Comparison of ENCODE assay signal across 20 mouse cellular contexts in the genomic region with DNA sequence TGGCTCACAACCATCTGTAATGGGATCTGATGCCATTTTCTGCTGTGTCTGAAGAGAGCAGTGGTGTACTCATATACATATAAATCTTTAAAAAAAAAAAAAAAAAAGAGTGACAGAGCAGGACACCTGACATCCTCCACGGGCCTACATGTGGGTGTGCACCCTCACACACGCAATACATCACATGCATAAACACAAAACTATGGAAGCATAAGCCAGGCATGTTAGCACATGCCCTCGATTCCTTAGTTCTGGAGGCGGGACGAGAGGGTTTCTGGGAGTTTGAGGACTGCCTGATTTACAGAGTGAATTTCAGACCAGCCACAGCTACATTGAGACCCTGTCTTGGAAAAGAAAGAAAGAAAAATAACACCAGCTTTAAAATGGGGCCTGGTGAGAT. TPM values are rescaled to one million over a fixed set of nuclear protein-coding genes. Genes with fewer than 3 reads are reported as not detected.
A peak's percentile ranks its signal among the peaks of the same experiment; 100 is the strongest.
DNase-seq lines count a peak whose midpoint lies in the region; ATAC-seq lines count a peak whose summit lies in the region.
"Had no signal": no experiment of that assay in that cellular context is flagged by ENCODE, and none has a peak within 500 bp of the region (broad histone marks: within the 10 kb centered on the region; RNA-seq: fewer than 3 reads in every experiment).

No protein-coding gene starts in this region.

- no peak for ATAC-seq in hindbrain, embryonic 12.5 days (ENCODE audit: low FRiP score)
- ATAC-seq in midbrain, embryonic 12.5 days (ENCODE audit: low FRiP score, low read depth) = no peak
- no peak for ATAC-seq in midbrain, embryonic 14.5 days (ENCODE audit: low FRiP score, low TSS enrichment)
- ATAC-seq in forebrain, embryonic 12.5 days (ENCODE audit: low FRiP score) = no peak; the same call in 1 of the 2 replicates
- ATAC-seq in limb, embryonic 15.5 days (ENCODE audit: insufficient number of reproducible peaks, low FRiP score, low TSS enrichment, low read depth) = no peak
- no peak for ATAC-seq in inflammation-experienced regulatory T-cells, adult 6 months
- ATAC-seq: hindbrain, embryonic 16.5 days had no signal

- no peak overlapping the region for H3K4me3 ChIP-seq in hindbrain, embryonic 10.5 days
- H3K4me3 ChIP-seq in hindbrain, embryonic 12.5 days = no peak overlapping the region
- no peak overlapping the region for H3K4me3 ChIP-seq in midbrain, embryonic 12.5 days
- H3K4me3 ChIP-seq in midbrain, embryonic 14.5 days (replicated peaks; ENCODE audit: low read depth, low read length) = no peak overlapping the region
- no peak overlapping the region for H3K4me3 ChIP-seq in forebrain, embryonic 12.5 days (replicated peaks)
- H3K4me3 ChIP-seq in limb, embryonic 15.5 days = no peak overlapping the region
- H3K4me3 ChIP-seq: left cerebral cortex, adult 2 months; liver, embryonic 15.5 days; neural tube, embryonic 13.5 days had no signal

- H3K9me3 ChIP-seq in hindbrain, embryonic 10.5 days = 0 out of 2 replicates have a peak, but pooled peaks cover 3% of the 10 kb centered on the region
- H3K9me3 ChIP-seq in hindbrain, embryonic 12.5 days (replicated peaks) = no peaks in the 10 kb centered on the region
- H3K9me3 ChIP-seq in midbrain, embryonic 12.5 days = no peaks in the 10 kb centered on the region
- H3K9me3 ChIP-seq in midbrain, embryonic 14.5 days (ENCODE audit: control insufficient read depth, low read length) = no peaks in the 10 kb centered on the region
- H3K9me3 ChIP-seq in forebrain, embryonic 12.5 days = no peaks in the 10 kb centered on the region
- H3K9me3 ChIP-seq in limb, embryonic 15.5 days = no peaks in the 10 kb centered on the region
- H3K9me3 ChIP-seq: liver, embryonic 15.5 days; neural tube, embryonic 13.5 days had no signal

- H3K4me1 ChIP-seq in hindbrain, embryonic 10.5 days (replicated peaks) = peaks cover 8% of the 10 kb centered on the region; the same call in 1 of the 2 replicates
- H3K4me1 ChIP-seq in hindbrain, embryonic 12.5 days = no peaks in the 10 kb centered on the region; the same call in 1 of the 2 replicates
- peaks cover 9% of the 10 kb centered on the region; the same call in 1 of the 2 replicates for H3K4me1 ChIP-seq in midbrain, embryonic 12.5 days
- no peaks in the 10 kb centered on the region for H3K4me1 ChIP-seq in midbrain, embryonic 14.5 days (ENCODE audit: control insufficient read depth, insufficient read depth, low read length)
- H3K4me1 ChIP-seq in forebrain, embryonic 12.5 days = peaks cover 14% of the 10 kb centered on the region
- peaks cover 5% of the 10 kb centered on the region; the same call in 1 of the 2 replicates for H3K4me1 ChIP-seq in limb, embryonic 15.5 days
- H3K4me1 ChIP-seq: liver, embryonic 15.5 days had no signal

- no peak overlapping the region for H3K9ac ChIP-seq in hindbrain, embryonic 12.5 days
- H3K9ac ChIP-seq in midbrain, embryonic 12.5 days (replicated peaks) = no peak overlapping the region
- no peak overlapping the region for H3K9ac ChIP-seq in midbrain, embryonic 14.5 days (replicated peaks; ENCODE audit: low read length)
- no peak overlapping the region for H3K9ac ChIP-seq in forebrain, embryonic 12.5 days
- no peak overlapping the region for H3K9ac ChIP-seq in limb, embryonic 15.5 days
- H3K9ac ChIP-seq: liver, embryonic 15.5 days; neural tube, embryonic 13.5 days had no signal

- H3K36me3 ChIP-seq in hindbrain, embryonic 10.5 days = peaks cover 38% of the 10 kb centered on the region
- peaks cover 23% of the 10 kb centered on the region for H3K36me3 ChIP-seq in hindbrain, embryonic 12.5 days
- H3K36me3 ChIP-seq in midbrain, embryonic 12.5 days = peaks cover 22% of the 10 kb centered on the region
- peaks cover 14% of the 10 kb centered on the region for H3K36me3 ChIP-seq in midbrain, embryonic 14.5 days (ENCODE audit: control insufficient read depth, insufficient read depth, low read length)
- H3K36me3 ChIP-seq in forebrain, embryonic 12.5 days (replicated peaks) = peaks cover 28% of the 10 kb centered on the region
- peaks cover 34% of the 10 kb centered on the region for H3K36me3 ChIP-seq in limb, embryonic 15.5 days

- 85% methylated on average over 5 of the region's 5 CpGs for WGBS in hindbrain, embryonic 10.5 days
- WGBS in hindbrain, embryonic 12.5 days = 79% methylated on average over 5 of the region's 5 CpGs
- 88% methylated on average over 5 of the region's 5 CpGs for WGBS in midbrain, embryonic 12.5 days
- WGBS in midbrain, embryonic 14.5 days = 89% methylated on average over 5 of the region's 5 CpGs
- WGBS in forebrain, embryonic 12.5 days = 58% methylated on average over 5 of the region's 5 CpGs
- WGBS in limb, embryonic 15.5 days = 52% methylated on average over 5 of the region's 5 CpGs

- DNase-seq in hindbrain, embryonic 10.5 days (ENCODE audit: low spot score) = no peak
- DNase-seq in midbrain, embryonic 14.5 days = no peak
- DNase-seq in embryo, embryonic 9.5 days (ENCODE audit: extremely low spot score) = no peak
- DNase-seq: adrenal gland, postnatal 10 days; cerebellum, postnatal 10 days; kidney, adult 8-10 months; retina, postnatal 1 day; spleen, adult 18-20 months had no signal

- H3K27me3 ChIP-seq in hindbrain, embryonic 10.5 days (ENCODE audit: insufficient read depth, poor library complexity, severe bottlenecking) = no peaks in the 10 kb centered on the region
- H3K27me3 ChIP-seq in hindbrain, embryonic 12.5 days = no peaks in the 10 kb centered on the region
- no peaks in the 10 kb centered on the region for H3K27me3 ChIP-seq in midbrain, embryonic 12.5 days
- no peaks in the 10 kb centered on the region for H3K27me3 ChIP-seq in midbrain, embryonic 14.5 days (ENCODE audit: control insufficient read depth, insufficient read depth, low read length)
- no peaks in the 10 kb centered on the region for H3K27me3 ChIP-seq in forebrain, embryonic 12.5 days
- H3K27me3 ChIP-seq in limb, embryonic 15.5 days = no peaks in the 10 kb centered on the region
- H3K27me3 ChIP-seq: liver, embryonic 15.5 days; neural tube, embryonic 13.5 days had no signal

- H3K4me2 ChIP-seq in hindbrain, embryonic 12.5 days (replicated peaks) = no peak overlapping the region
- H3K4me2 ChIP-seq in midbrain, embryonic 12.5 days (replicated peaks) = no peak overlapping the region
- H3K4me2 ChIP-seq in midbrain, embryonic 14.5 days (ENCODE audit: low read length) = no peak overlapping the region
- H3K4me2 ChIP-seq in forebrain, embryonic 12.5 days = no peak overlapping the region
- no peak overlapping the region for H3K4me2 ChIP-seq in limb, embryonic 15.5 days
- H3K4me2 ChIP-seq: liver, embryonic 15.5 days; neural tube, embryonic 13.5 days had no signal

- peak overlapping the region; percentile 2; the same call in 1 of the 2 replicates for H3K27ac ChIP-seq in hindbrain, embryonic 10.5 days
- H3K27ac ChIP-seq in hindbrain, embryonic 12.5 days = no peak overlapping the region
- peak overlapping the region; percentile 15; the same call in 1 of the 2 replicates for H3K27ac ChIP-seq in midbrain, embryonic 12.5 days (replicated peaks)
- H3K27ac ChIP-seq in midbrain, embryonic 14.5 days (replicated peaks; ENCODE audit: low read depth, low read length) = no peak overlapping the region
- H3K27ac ChIP-seq in forebrain, embryonic 12.5 days = peak overlapping the region; percentile 77
- H3K27ac ChIP-seq in limb, embryonic 15.5 days = peak overlapping the region; percentile 74
- H3K27ac ChIP-seq: left cerebral cortex, adult 2 months; liver, embryonic 15.5 days; neural tube, embryonic 13.5 days had no signal

RNA-seq across cellular contexts. Expression of a gene that starts 13.7 kb away (rescaled TPM):
- polyA plus RNA-seq in hindbrain, embryonic 10.5 days (2016; fragmentation: Nextera tagmentation; extraction: Ambion mirVana) = 62.7 and 68.2 TPM in 2 replicates
- 79.0 and 87.1 TPM in 2 replicates for polyA plus RNA-seq in hindbrain, embryonic 12.5 days (2016; fragmentation: Nextera tagmentation; extraction: Ambion mirVana)
- 66.3 and 68.2 TPM in 2 replicates for polyA plus RNA-seq in midbrain, embryonic 12.5 days (2016; fragmentation: Nextera tagmentation; extraction: Ambion mirVana)
- polyA plus RNA-seq in midbrain, embryonic 14.5 days (2014; fragmentation: Nextera tagmentation; extraction: Ambion mirVana) = 93.6 and 95.3 TPM in 2 replicates
- polyA plus RNA-seq in forebrain, embryonic 12.5 days (2016; fragmentation: Nextera tagmentation; extraction: Ambion mirVana) = 83.9 and 84.8 TPM in 2 replicates
- 58.9 and 64.4 TPM in 2 replicates for polyA plus RNA-seq in limb, embryonic 15.5 days (2015; fragmentation: Nextera tagmentation; extraction: Ambion mirVana)
- 1 to 10 TPM in 2 of 3 experiments, under 1 TPM in 1; 0.59 to 1.4 (median 1.4) TPM for polyA plus RNA-seq in inflammation-experienced regulatory T-cells, adult 6 months (2017; shearing (Covaris generic))

RNA-seq across cellular contexts. Expression of a gene that starts 19.3 kb away (rescaled TPM):
- 49.0 and 50.9 TPM in 2 replicates for polyA plus RNA-seq in hindbrain, embryonic 10.5 days (2016; fragmentation: Nextera tagmentation; extraction: Ambion mirVana)
- polyA plus RNA-seq in hindbrain, embryonic 12.5 days (2016; fragmentation: Nextera tagmentation; extraction: Ambion mirVana) = 46.7 and 46.8 TPM in 2 replicates
- polyA plus RNA-seq in midbrain, embryonic 12.5 days (2016; fragmentation: Nextera tagmentation; extraction: Ambion mirVana) = 48.4 and 55.2 TPM in 2 replicates
- polyA plus RNA-seq in midbrain, embryonic 14.5 days (2014; fragmentation: Nextera tagmentation; extraction: Ambion mirVana) = 48.9 and 49.7 TPM in 2 replicates
- 48.9 and 53.6 TPM in 2 replicates for polyA plus RNA-seq in forebrain, embryonic 12.5 days (2016; fragmentation: Nextera tagmentation; extraction: Ambion mirVana)
- polyA plus RNA-seq in limb, embryonic 15.5 days (2015; fragmentation: Nextera tagmentation; extraction: Ambion mirVana) = 42.4 and 46.1 TPM in 2 replicates
- polyA plus RNA-seq in inflammation-experienced regulatory T-cells, adult 6 months (2017; shearing (Covaris generic)) = 10 to 100 TPM; 26.0 to 43.4 (median 28.2) TPM

RNA-seq across cellular contexts. Expression of a gene that starts 19.4 kb away (rescaled TPM):
- 17.0 TPM in 2 replicates for polyA plus RNA-seq in hindbrain, embryonic 10.5 days (2016; fragmentation: Nextera tagmentation; extraction: Ambion mirVana)
- polyA plus RNA-seq in hindbrain, embryonic 12.5 days (2016; fragmentation: Nextera tagmentation; extraction: Ambion mirVana) = 12.1 and 13.8 TPM in 2 replicates
- 13.9 and 14.7 TPM in 2 replicates for polyA plus RNA-seq in midbrain, embryonic 12.5 days (2016; fragmentation: Nextera tagmentation; extraction: Ambion mirVana)
- polyA plus RNA-seq in midbrain, embryonic 14.5 days (2014; fragmentation: Nextera tagmentation; extraction: Ambion mirVana) = 5.6 and 9.4 TPM in 2 replicates
- 14.3 and 14.7 TPM in 2 replicates for polyA plus RNA-seq in forebrain, embryonic 12.5 days (2016; fragmentation: Nextera tagmentation; extraction: Ambion mirVana)
- 8.6 TPM in 2 replicates for polyA plus RNA-seq in limb, embryonic 15.5 days (2015; fragmentation: Nextera tagmentation; extraction: Ambion mirVana)
- polyA plus RNA-seq in inflammation-experienced regulatory T-cells, adult 6 months (2017; shearing (Covaris generic)) = 1 to 10 TPM; 6.2 to 6.9 (median 6.3) TPM

RNA-seq across cellular contexts. Expression of a gene that starts 27.2 kb away (rescaled TPM):
- polyA plus RNA-seq in hindbrain, embryonic 10.5 days (2016; fragmentation: Nextera tagmentation; extraction: Ambion mirVana) = 0.44 TPM in 1 of 2 replicates, not detected in the other
- 0.37 and 0.40 TPM in 2 replicates for polyA plus RNA-seq in hindbrain, embryonic 12.5 days (2016; fragmentation: Nextera tagmentation; extraction: Ambion mirVana)
- 0.31 and 0.41 TPM in 2 replicates for polyA plus RNA-seq in midbrain, embryonic 12.5 days (2016; fragmentation: Nextera tagmentation; extraction: Ambion mirVana)
- not detected in 2 replicates for polyA plus RNA-seq in midbrain, embryonic 14.5 days (2014; fragmentation: Nextera tagmentation; extraction: Ambion mirVana)
- 0.55 and 0.69 TPM in 2 replicates for polyA plus RNA-seq in forebrain, embryonic 12.5 days (2016; fragmentation: Nextera tagmentation; extraction: Ambion mirVana)
- polyA plus RNA-seq in limb, embryonic 15.5 days (2015; fragmentation: Nextera tagmentation; extraction: Ambion mirVana) = not detected in 2 replicates
- under 1 TPM in 1 of 3 experiments, not detected in 2; 0.63 TPM for polyA plus RNA-seq in inflammation-experienced regulatory T-cells, adult 6 months (2017; shearing (Covaris generic))
- polyA plus RNA-seq: embryonic facial prominence, embryonic 11.5 days; heart, embryonic 14.5 days; hindbrain, embryonic 16.5 days; liver, embryonic 15.5 days; neural tube, embryonic 13.5 days; urinary bladder, adult 2 months had no signal

RNA-seq across cellular contexts. Expression of a gene that starts 49.6 kb away (rescaled TPM):
- not detected in 2 replicates for polyA plus RNA-seq in hindbrain, embryonic 10.5 days (2016; fragmentation: Nextera tagmentation; extraction: Ambion mirVana)
- not detected in 2 replicates for polyA plus RNA-seq in hindbrain, embryonic 12.5 days (2016; fragmentation: Nextera tagmentation; extraction: Ambion mirVana)
- polyA plus RNA-seq in midbrain, embryonic 12.5 days (2016; fragmentation: Nextera tagmentation; extraction: Ambion mirVana) = not detected in 2 replicates
- polyA plus RNA-seq in midbrain, embryonic 14.5 days (2014; fragmentation: Nextera tagmentation; extraction: Ambion mirVana) = 0.50 TPM in 1 of 2 replicates, not detected in the other
- polyA plus RNA-seq in forebrain, embryonic 12.5 days (2016; fragmentation: Nextera tagmentation; extraction: Ambion mirVana) = not detected in 2 replicates
- polyA plus RNA-seq in limb, embryonic 15.5 days (2015; fragmentation: Nextera tagmentation; extraction: Ambion mirVana) = 1.0 and 1.5 TPM in 2 replicates
- not detected for polyA plus RNA-seq in inflammation-experienced regulatory T-cells, adult 6 months (2017; shearing (Covaris generic))
- polyA plus RNA-seq: embryonic facial prominence, embryonic 11.5 days; hindbrain, embryonic 16.5 days; liver, embryonic 15.5 days; neural tube, embryonic 13.5 days had no signal

Comparison
In these comparisons a context has a peak if more than half of its experiments do, and no peak if none do; other contexts are left out.
1. H3K27ac ChIP-seq: peak in hindbrain, embryonic 10.5 days (single experiment), midbrain, embryonic 12.5 days (single experiment), forebrain, embryonic 12.5 days (single experiment) and limb, embryonic 15.5 days (single experiment); none in hindbrain, embryonic 12.5 days (single experiment) and midbrain, embryonic 14.5 days (single experiment).
2. RNA of a gene that starts 13.7 kb away (polyA plus RNA-seq): 93.6 to 95.3 TPM in midbrain, embryonic 14.5 days, 79.0 to 87.1 TPM in hindbrain, embryonic 12.5 days, 83.9 to 84.8 TPM in forebrain, embryonic 12.5 days, 62.7 to 68.2 TPM in hindbrain, embryonic 10.5 days, 66.3 to 68.2 TPM in midbrain, embryonic 12.5 days and 58.9 to 64.4 TPM in limb, embryonic 15.5 days; 0.59 to 1.4 TPM in inflammation-experienced regulatory T-cells, adult 6 months; every median in the first group is over 10 times any median in the second.